Mouse (Mus musculus): ENCODE results near the gene Nedd4.
A peak's percentile ranks its signal among the peaks of the same experiment; 100 is the strongest.

Gene Nedd4

DNA sequence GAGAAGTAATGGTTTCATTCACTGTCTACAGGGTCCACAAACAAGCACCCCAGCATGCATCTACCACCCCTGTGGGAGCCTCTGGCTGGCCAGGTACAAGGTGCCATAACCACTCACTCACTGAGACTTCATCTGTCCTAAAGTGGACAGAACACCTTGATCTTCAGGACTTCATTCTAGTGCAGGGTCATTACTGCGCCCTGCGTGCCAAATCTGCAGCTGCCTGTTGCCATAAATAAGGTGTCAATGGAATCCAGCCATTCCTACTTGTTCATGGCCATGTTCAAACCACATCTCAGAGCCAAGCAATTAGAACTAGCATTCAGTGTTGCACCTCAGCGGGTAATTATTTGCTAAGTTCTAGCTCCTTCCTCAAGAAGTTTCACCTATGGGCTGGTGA is 60.5 kb downstream of the Nedd4 start:
- DNase-seq (ENCODE audit: low spot score): no peak

- no peak for DNase-seq (ENCODE audit: low spot score)
Observed at GRCm38 (mm10) chr9:72724491-72725221, 62.5 kb downstream of the Nedd4 start.

DNA sequence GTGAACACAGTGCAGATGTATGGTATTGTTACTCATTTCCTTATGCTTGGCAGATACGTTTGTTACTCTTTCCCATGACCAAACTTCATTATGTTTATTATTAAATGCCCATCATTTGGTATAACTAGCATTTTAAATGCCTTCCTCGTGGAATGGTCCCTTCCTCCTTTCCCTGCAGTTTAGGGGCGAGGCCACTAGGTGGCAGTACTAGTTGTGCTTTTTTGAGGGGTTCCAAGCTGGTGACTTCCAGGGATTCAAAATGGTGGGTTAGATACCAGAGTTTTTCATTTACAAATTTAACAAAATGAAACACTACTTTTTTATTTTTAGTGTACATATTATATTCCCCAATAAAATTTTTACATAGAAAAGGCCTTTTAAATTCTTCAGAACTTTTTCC is 71.8 kb downstream of the Nedd4 start:
- DNase-seq (ENCODE audit: low spot score): peak; percentile 84

DNA sequence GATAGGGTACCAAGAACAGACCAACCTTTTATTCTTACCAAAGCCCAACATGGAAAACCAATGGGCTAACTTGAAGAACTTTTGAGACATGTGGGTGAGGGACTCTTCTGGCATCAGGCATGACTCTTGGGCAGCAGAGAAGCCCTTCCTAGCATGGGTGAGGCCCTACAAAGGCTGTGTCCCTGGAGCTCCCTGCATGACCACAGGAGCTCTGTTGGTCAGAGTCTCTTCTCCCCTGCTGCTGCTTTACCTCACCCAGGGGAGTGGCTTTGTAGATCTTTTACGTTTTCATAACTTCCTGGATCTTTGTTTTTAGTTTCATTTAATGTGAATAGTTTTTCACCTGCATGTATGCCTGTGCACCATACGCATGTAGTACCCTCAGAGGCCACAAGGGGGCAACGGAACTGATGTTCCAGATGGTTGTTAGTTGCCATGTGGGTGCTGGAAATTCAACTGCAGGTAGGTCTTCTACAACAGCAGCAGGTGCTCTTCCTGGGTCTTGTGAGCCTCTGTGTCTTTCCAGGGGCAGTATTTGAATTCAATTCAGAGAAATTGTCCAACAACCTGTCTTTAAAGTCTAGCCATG is 73.8 kb downstream of the Nedd4 start:
- peak; percentile 74 for DNase-seq (ENCODE audit: low spot score)

GRCm38 (mm10) chr9:72741206-72741605 is 79.1 kb downstream of the Nedd4 start:
- no peak for DNase-seq (ENCODE audit: low spot score)

GRCm38 (mm10) chr9:72746278-72746677 is 84.1 kb downstream of the Nedd4 start:
- DNase-seq (ENCODE audit: low spot score): no peak

DNA sequence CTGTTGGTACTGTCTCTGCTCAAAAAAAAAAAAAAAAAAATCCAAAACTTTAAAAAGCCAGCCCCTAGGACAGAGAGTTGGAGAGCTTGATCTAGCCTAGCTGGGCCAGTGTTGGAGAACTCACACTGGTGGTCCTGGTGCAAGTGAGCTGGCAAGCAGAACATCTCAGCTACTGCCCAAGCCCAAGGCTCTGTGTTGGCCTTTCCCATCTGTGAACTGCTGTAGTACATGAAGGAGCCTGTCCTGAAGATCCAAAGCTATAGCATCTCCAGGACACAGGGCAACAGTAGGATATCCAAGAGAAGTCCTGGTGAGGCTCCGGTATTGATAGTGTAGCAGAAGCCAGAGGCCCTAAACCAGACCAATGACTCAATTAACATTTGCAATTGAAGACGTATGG is 88.1 kb downstream of the Nedd4 start:
- DNase-seq (ENCODE audit: low spot score): no peak

DNA sequence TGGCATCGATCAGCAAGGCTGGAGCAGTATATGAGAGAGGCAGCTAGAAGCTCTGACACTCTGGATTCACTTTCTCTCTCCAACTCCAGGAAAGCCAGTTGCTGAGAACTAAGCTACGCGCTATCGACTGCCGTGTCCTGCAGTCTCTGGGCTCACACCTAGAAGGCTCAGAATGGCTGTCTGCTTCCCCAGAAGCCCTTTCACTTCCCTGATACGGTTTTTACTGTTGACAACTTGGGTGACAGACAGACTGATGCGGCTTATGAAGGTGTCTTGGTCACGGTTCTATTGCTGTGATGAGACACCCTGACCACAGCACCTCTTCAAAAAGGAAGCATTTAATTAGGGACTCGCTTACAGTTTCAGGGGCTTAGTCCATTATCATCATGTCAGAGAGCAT is 90.5 kb downstream of the Nedd4 start:
- no peak for DNase-seq (ENCODE audit: low spot score)

GRCm38 (mm10) chr9:72753741-72754140 is 91.6 kb downstream of the Nedd4 start:
- DNase-seq (ENCODE audit: low spot score): peak; percentile 75

- DNase-seq (ENCODE audit: low spot score): no peak
Observed at GRCm38 (mm10) chr9:72757143-72757542, 95.0 kb downstream of the Nedd4 start.

GRCm38 (mm10) chr9:72758705-72759131 is 96.6 kb downstream of the Nedd4 start:
- DNase-seq (ENCODE audit: low spot score): peak; percentile 77

- no peak for DNase-seq (ENCODE audit: low spot score)
Observed at GRCm38 (mm10) chr9:72763050-72763718, 101.0 kb downstream of the Nedd4 start.

DNA sequence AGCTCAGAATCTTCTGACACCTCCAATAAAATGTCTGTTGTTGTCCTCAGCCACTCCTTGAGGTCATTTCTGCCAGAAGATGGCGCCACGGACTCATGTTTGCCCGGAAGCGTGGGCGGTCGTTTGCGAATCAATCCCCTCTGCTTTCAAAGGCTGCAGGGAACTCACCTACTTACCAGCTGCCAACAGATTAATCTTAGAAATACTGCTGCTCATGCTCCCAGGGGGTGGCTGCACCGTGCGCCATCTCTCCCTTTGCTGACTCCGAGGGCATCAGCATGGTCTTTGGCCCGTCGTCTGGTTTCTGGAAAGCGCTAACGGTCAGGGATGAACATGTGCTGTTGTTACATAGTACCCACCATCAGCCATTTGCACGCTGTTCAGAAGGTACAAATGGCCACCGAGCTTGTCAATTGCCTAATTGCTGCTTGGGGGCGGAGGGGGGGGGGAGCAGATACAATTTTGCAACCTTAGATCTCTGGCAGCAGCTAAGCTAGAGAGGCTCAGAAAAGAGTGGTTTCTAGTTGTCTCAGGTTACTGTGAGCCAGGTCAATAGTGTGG is 104.7 kb downstream of the Nedd4 start:
- peak; percentile 96 for DNase-seq (ENCODE audit: low spot score)

DNA sequence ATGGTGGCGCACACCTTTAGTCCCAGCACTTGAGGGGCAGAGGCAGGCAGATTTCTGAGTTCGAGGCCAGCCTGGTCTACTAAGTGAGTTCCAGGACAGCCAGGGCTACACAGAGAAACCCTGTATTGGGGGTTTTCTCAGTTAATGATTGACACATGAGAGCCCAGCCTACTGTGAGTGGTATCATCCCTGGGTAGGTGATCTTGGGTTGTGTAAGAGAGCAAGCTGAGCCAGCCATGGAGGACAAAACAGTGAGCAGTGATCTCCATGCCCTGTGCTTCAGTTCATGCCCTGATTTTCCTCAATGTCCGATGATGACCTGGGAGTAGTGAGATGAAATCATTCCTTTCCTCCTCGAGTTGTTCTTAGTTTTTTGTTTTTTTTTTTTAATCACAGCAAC is 112.9 kb downstream of the Nedd4 start:
- no peak for DNase-seq (ENCODE audit: low spot score)

GRCm38 (mm10) chr9:72779004-72779403 is 116.9 kb downstream of the Nedd4 start:
- DNase-seq (ENCODE audit: low spot score): no peak

DNA sequence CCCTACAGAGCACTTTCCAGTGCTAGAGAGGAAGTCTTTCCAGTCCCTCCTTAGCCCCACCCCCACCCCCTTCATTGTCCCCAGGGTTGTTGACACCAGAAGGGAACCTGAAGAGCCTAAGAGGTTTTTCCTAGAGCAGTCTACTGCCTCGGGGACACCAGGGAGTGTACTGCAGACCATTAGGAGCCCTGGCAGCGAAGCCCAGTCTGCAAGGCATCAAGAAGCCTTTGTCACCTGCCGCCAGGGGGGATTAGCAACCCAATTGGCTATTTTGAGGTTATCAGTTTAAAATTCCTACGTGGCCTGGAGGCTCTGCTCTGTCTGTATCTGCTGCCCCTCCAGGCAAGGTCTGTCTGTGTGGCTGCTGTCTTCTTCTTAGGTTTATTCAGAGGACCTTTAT is 117.6 kb downstream of the Nedd4 start:
- peak; percentile 57 for DNase-seq (ENCODE audit: low spot score)

DNA sequence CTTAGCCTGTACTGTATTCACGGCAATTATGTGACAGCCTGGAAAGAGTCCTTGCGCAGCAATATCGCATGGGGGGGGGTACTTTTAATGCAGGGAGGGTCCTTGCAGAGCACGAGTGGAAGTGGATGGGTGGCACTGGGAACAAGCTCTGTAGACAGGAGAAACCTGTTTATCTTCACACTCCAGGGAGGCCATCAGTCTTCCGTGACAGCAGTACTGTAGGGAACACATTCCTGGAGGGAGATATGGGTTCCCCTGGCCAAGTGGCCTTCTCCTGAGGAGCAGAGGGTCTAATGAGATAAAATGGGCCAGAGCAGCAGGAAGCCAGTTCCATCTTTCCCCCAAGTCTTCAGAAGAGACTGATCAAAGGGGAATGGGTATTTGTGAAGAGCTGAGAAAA is 118.5 kb downstream of the Nedd4 start:
- DNase-seq (ENCODE audit: low spot score): peak; percentile 50

GRCm38 (mm10) chr9:72781466-72781865 is 119.3 kb downstream of the Nedd4 start:
- peak; percentile 65 for DNase-seq (ENCODE audit: low spot score)

GRCm38 (mm10) chr9:72782121-72782520 is 120.0 kb downstream of the Nedd4 start:
- DNase-seq (ENCODE audit: low spot score): peak; percentile 67

DNA sequence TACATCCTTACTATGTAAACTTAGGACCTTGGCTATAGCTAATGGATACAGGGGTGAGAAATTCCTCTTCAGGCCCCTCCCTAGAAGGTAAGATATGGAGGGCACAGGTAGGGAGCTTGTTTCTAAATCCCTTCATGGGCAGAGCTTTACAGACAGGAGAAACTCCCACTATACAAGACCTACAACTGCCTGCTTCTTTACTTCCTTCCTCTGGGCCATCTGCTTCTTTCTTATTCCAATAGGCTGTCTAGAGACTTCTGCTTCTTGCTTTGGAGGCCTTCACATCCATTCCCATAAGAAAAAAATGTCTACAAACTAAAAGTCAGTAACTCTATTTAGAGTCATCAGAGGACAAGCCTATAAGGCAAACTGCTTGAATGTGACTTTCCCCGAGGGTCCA is 125.6 kb downstream of the Nedd4 start:
- DNase-seq (ENCODE audit: low spot score): no peak

- DNase-seq (ENCODE audit: low spot score): no peak
Observed at GRCm38 (mm10) chr9:72790530-72791212, 128.5 kb downstream of the Nedd4 start.

- peak; percentile 58 for DNase-seq (ENCODE audit: low spot score)
Observed at GRCm38 (mm10) chr9:72791213-72791582, 129.1 kb downstream of the Nedd4 start.

All from embryo, embryonic 10.5 days (tissue).